ENCODE assay signal across 9 mouse cellular contexts in genomic region chrX:102478965-102479364, GRCm38 (mm10). TPM values are rescaled to one million over a fixed set of nuclear protein-coding genes. Genes with fewer than 3 reads are reported as not detected.
DNase-seq lines count a peak whose midpoint lies in the region; ATAC-seq and TF ChIP-seq lines count a peak whose summit lies in the region.
"Had no signal": no experiment of that assay in that cellular context is flagged by ENCODE, and none has a peak within 500 bp of the region (broad histone marks: within the 10 kb centered on the region; RNA-seq: fewer than 3 reads in every experiment).

No protein-coding gene starts in this region.

- no peaks in the 10 kb centered on the region for H3K4me1 ChIP-seq in liver, postnatal 0 days (ENCODE audit: insufficient read depth)
- H3K4me1 ChIP-seq in liver, embryonic 12.5 days = no peaks in the 10 kb centered on the region

- no peak overlapping the region for H3K9ac ChIP-seq in liver, postnatal 0 days (replicated peaks)
- H3K9ac ChIP-seq in liver, embryonic 12.5 days = no peak overlapping the region

- no peak overlapping the region for H3K27ac ChIP-seq in liver, postnatal 0 days (ENCODE audit: low read depth)
- no peak overlapping the region for H3K27ac ChIP-seq in liver, embryonic 12.5 days
- H3K27ac ChIP-seq in layer of hippocampus, adult 2 months = no peak overlapping the region

- peak; percentile 75 for TF ChIP-seq CTCF in liver, postnatal 0 days (IDR thresholded peaks at IDR 0.05; ENCODE audit: low read depth)
- TF ChIP-seq CTCF in brain, embryonic 14.5 days (IDR thresholded peaks at IDR 0.05; ENCODE audit: borderline replicate concordance, extremely low read depth, insufficient read depth, insufficient read length) = 0 out of 2 replicates have a peak, but pooled peaks have one; percentile 23
- peak; percentile 84 for TF ChIP-seq CTCF in layer of hippocampus, adult 2 months (conservative IDR thresholded peaks at IDR 0.05)

- ATAC-seq in frontal cortex, adult (ENCODE audit: low TSS enrichment) = 0 out of 2 replicates have a peak, but pooled peaks have one; percentile 35
- peak; percentile 25; the same call in 1 of the 2 replicates for ATAC-seq in liver, postnatal 0 days
- ATAC-seq in liver, embryonic 12.5 days = no peak

- H3K4me3 ChIP-seq in liver, postnatal 0 days (ENCODE audit: low read depth, low read length) = no peak overlapping the region
- no peak overlapping the region for H3K4me3 ChIP-seq in liver, embryonic 12.5 days
- H3K4me3 ChIP-seq in layer of hippocampus, adult 2 months = no peak overlapping the region
- H3K4me3 ChIP-seq: myocyte had no signal

- no peaks in the 10 kb centered on the region for H3K27me3 ChIP-seq in liver, postnatal 0 days (ENCODE audit: insufficient read depth, low read length)
- no peaks in the 10 kb centered on the region; the same call in 1 of the 2 replicates for H3K27me3 ChIP-seq in liver, embryonic 12.5 days (replicated peaks)

- no peaks in the 10 kb centered on the region for H3K36me3 ChIP-seq in liver, postnatal 0 days (replicated peaks; ENCODE audit: insufficient read depth, low read length)
- no peaks in the 10 kb centered on the region for H3K36me3 ChIP-seq in liver, embryonic 12.5 days

- no peak overlapping the region for H3K4me2 ChIP-seq in liver, postnatal 0 days (ENCODE audit: low read depth, low read length)
- no peak overlapping the region for H3K4me2 ChIP-seq in liver, embryonic 12.5 days

- DNase-seq in frontal cortex, postnatal 25 days (ENCODE audit: low spot score in 2 of 2) = no peak
- DNase-seq in liver, postnatal 0 days = no peak
- peak; percentile 82 for DNase-seq in brain, embryonic 14.5 days (ENCODE audit: low read depth)
- DNase-seq in layer of hippocampus, adult 2 months (ENCODE audit: low spot score in 2 of 2) = peak; percentile 44 to 55
- peak; percentile 27 for DNase-seq in telencephalon, adult 2 months (ENCODE audit: low read depth, low spot score)
- no peak for DNase-seq in frontal cortex, postnatal 10 days (ENCODE audit: low spot score in 2 of 2)

- TF ChIP-seq POLR2A in brain, embryonic 14.5 days (IDR thresholded peaks at IDR 0.05; ENCODE audit: borderline replicate concordance, extremely low read depth, insufficient read depth, insufficient read length, poor library complexity, severe bottlenecking) = no peak

- no peak for TF ChIP-seq EP300 in liver, postnatal 0 days (IDR thresholded peaks at IDR 0.05; ENCODE audit: low read depth)

- no peaks in the 10 kb centered on the region for H3K9me3 ChIP-seq in liver, postnatal 0 days (ENCODE audit: low read length)
- H3K9me3 ChIP-seq in liver, embryonic 12.5 days (replicated peaks) = no peaks in the 10 kb centered on the region

- WGBS in liver, postnatal 0 days (ENCODE audit: insufficient replicate concordance) = 20% methylated on average over 4 of the region's 4 CpGs
- 20% methylated on average over 4 of the region's 4 CpGs for WGBS in liver, embryonic 12.5 days (ENCODE audit: insufficient replicate concordance)

RNA-seq across cellular contexts. Expression of gene Hdac8, which starts 26.2 kb away (rescaled TPM):
- polyA plus RNA-seq in liver, postnatal 0 days (2015; fragmentation: Nextera tagmentation; extraction: Ambion mirVana) = 3.3 TPM in 2 replicates
- polyA plus RNA-seq in liver, embryonic 12.5 days (2016; fragmentation: Nextera tagmentation; extraction: Ambion mirVana) = 2.6 and 3.7 TPM in 2 replicates
- polyA plus RNA-seq in brain, embryonic 14.5 days (2012; rRNA removed) = 11.6 TPM in 2 replicates
- 10 to 100 TPM; 20.9 to 21.0 TPM for total RNA-seq in layer of hippocampus, adult 2 months (2021)

Comparison
In these comparisons a context has a peak if more than half of its experiments do, and no peak if none do; other contexts are left out.
1. DNase-seq: peak in brain, embryonic 14.5 days (single experiment), layer of hippocampus, adult 2 months (2 of 2) and telencephalon, adult 2 months (single experiment); none in frontal cortex, postnatal 25 days (0 of 2), liver, postnatal 0 days (single experiment) and frontal cortex, postnatal 10 days (0 of 2).
2. CTCF ChIP-seq: peak in every context shown above with its lines; median percentile 84 in layer of hippocampus, adult 2 months; 75 in liver, postnatal 0 days; 23 in brain, embryonic 14.5 days.